Mouse (Mus musculus) cerebellum, postnatal 4 days (tissue): ENCODE measurements at regions not wholly inside any gene's neighbourhood (a gene's known extent, or its start where the extent isn't known, plus 50 kb on each side); places are given as distances from the start of the nearest gene placed in this dataset.

Experiments
- DNase-seq, 2 experiments: peaks; one replicate each; pipeline ENCODE4 v3.0.0; 2022; ENCODE audit warnings: low spot score in 2 of 2, mixed read lengths in 1 of 2

DNA sequence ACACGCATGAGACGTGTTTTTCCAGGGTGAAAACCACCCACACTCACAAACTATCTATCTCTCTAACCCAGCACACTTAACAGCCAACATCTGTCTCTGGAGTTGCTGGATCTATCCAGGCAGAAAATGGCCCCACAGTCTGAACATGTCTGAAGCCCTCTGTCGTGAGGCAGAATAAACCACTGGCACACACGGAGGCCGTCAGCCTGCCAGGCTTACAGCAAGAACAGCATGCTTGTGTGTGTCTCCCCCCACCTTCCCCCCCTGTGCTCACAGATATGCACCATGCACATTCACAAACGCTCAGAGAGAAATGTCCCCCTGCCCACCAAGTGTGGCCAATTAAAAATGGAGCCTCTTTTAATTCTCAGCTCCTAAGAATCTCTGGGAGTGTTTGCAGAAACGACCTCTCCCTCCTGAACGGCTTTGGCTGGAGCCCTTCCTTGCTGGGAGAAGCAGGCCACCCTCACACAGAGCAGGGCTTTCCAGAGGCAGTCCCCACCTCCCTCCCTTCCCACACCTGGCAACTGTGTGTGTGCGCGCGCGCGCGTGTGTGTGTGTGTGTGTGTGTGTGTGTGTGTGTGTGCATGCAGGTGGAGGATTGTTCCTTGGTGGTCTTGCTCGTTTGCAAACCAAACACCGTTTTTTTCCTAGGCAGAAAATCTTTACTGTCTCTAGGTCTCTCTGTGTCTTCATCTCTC lies 88.7 kb downstream of the Edn3 start:
- no peak for DNase-seq

DNA sequence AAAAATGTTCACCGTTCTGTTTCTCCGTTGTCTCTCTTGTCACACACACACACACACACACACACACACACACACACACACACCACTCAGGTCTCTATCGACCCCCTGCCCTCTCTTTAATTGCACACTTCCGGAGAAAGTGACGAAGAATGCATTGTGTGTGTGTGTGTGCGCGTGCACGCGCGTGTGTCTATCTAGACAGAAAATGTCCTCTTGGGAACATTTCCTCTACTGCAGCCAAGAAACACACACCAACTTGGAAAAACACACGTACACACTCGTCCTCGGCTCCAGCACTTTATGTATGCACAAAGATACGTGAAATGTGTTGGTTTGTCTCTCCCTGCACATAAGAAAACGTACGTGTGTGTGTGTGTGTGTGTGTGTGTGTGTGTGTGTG lies 90.4 kb downstream of the Edn3 start:
- no peak for DNase-seq

DNA sequence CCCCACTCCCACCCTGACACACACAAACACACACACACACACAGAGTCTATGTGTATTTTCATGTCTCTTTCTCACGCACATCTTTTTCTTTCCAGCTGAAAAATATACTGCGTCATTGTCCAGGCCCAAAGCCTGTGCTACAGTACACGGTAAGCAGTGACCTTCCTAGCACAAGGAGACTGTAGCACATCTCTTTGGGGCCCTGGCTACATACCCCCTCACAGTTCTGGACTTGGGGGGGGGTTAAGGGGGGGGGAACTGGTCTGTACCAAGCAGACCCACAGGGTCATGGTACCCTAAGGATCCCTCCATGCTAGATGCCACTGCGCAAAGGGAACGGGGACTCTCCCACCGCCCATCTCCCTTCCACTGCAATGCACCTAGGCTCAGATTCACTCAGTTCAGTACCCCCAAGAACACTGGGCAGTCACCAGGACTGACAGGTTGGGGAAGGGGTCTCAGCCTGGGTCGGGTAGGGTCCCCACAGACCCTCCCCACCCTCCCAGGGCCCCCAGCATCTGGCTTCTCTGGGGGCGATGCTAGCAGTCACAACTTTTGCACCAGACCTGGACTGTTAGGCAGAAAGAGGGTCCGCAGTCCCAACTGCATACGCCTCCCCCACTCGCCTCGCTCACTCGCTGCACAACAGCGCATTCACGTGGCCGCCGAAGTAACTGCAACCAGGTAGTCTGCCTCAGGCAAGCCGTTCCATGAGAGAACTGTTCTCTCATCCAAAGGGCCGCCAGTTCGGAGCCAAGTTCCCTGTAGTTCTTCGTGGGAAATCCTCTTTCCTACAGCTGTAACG lies 91.3 kb downstream of the Edn3 start:
- DNase-seq: peak; percentile 83 to 92

DNA sequence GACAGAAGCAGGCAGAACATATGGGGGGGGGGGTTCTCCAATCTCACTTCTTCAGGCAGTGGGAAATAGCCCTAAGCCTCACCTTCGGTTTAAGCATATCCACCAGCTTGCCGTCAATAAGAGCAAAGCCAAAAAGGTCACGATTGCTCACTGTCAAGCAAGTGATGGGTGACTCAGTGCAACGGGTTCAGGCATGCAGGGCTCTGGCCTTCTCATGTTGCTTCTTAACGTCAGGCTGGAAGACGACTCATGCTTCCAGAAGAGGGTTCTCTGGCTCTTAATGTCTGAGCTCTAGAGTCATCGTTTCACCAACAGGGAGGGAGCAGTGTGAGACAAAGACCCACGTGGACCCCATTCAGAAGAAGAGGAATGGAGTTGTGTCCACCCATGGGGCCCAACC lies 93.4 kb downstream of the Edn3 start:
- no peak for DNase-seq

DNA sequence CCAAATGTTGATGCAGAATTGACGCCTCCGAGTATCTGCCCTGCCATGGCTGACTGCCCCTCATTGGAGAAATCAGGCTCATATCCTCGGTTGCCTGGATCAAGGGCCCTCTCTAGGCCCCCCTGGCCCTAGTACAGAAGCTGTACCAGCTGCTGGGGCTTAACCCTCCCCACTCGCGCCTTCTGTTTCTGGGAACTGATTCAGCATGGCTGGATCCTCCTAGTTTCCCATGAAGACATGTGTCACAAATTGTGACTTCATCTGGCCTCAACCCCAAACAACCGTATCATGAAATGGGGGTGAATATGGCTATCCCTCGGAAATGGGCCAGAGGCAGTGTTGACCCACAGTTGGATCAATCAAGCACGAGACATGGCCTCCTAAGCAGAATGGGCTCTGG lies 95.1 kb downstream of the Edn3 start:
- no peak for DNase-seq

DNA sequence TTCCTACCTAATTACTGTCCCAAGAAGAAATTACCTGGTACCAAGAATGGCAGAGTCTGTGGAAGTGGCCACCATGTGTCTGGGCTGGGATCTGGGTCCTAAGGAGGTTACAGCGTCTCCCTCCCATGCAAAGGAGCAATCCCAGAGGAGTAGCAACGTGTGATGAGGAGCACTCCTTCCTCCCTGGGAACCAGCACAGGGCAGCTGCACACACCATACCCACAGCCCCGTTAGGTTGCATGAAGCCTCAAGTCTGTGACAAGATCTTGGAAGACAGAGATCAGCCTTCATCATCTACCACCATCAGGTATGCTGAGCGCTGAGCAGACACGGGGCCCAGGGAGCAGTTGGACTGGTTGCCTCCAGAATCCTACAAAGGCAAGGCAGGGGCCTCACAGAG lies 95.7 kb downstream of the Edn3 start:
- no peak for DNase-seq

DNA sequence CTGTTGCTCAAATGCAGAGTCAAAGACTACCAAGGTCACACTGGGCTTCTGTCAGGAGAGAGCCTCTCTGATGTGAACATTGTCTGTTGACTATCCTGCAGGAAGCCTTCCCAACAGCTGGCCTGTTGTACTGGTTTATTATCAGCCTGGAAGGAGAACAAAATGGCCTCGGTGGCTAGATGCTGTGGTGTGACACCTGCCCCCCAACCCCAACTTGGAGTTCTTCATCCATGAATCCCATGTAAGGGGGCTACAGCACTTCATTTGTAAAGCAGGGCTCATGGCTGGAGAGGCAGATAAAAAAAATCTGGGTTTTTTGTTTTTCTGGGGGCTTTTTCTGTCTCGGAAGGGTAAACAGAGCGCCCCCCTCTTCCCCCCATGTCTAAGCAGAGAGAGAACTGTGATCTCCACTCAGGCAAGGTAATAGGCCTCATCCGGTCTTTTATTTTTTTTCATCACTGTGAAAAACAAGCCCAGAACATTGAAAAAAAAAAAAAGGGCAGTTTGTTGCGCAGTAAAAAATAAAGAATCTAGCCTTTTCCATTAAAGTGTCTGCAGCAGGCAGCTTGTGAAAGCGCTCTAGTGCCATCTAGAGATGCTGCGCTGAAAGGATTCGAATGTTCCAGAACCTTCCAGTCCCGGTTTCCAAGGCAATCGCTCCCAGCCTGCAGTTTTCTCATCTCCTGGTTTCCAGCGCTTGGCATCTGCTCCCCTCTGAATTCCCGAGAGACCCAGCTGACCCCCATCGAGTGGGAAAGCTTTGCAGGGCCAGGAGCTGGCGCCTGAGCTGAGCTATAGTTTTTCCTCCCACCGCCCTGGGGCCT lies 97.8 kb downstream of the Edn3 start:
- peak; percentile 49 to 76 for DNase-seq

DNA sequence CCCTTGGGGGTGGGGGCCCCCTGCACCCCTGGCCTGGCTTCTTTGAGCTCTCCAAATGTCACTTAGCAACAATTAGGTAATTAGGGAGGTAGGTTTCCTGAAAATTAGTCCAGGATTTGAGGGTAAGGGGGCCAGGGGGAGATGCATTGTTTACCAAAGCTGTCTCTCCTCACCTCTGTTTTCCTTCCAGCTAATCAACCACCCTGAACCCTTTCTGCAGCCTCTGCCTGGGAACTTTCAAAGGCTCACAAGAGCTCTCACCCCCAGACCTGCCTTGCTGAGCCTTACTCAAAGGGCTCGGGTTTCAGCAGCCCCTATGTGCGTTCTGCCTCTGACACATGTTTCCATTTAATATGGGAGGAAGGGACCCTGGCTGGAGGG lies 98.4 kb downstream of the Edn3 start:
- no peak for DNase-seq

DNA sequence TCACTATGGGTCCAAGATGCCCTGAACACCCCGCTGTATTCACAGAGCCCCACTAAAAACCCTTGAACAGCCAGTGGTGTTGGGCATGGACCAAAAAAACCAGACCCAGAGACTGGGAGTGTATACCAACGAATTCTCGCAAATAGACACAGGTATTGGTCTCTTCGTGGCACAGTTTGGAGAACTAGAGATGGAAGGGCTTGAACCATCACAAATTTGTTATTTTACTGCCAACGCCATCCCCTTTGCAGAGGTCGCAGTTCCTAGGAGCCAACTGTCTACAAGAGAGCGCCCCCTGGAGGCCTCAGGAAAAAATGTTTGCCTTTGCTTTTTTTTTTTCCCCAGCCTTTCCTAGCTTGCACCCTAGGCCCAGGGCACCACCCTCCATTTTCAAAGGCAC lies 99.1 kb downstream of the Edn3 start:
- DNase-seq: peak in 1 of 2 experiments; percentile 24

DNA sequence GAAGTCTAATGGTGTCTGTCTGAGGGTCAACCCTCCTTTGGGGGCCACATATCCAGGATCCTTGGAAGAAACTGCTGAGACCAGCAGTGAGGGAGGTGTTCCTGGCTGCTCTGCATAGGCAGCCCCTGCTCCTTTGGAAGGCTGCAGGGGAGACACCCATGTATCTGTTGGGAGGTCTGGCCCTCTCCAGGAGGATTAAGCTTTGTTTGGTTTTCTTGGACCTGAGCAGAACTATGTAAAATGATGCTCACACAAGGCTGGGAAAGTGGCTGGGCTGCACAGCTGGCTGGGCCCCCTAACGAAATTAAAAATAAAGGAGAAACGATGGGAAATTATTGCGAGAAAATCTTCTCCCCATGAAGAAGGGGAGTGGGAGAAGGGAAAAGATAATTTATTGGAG lies 104.2 kb downstream of the Edn3 start:
- no peak for DNase-seq

DNA sequence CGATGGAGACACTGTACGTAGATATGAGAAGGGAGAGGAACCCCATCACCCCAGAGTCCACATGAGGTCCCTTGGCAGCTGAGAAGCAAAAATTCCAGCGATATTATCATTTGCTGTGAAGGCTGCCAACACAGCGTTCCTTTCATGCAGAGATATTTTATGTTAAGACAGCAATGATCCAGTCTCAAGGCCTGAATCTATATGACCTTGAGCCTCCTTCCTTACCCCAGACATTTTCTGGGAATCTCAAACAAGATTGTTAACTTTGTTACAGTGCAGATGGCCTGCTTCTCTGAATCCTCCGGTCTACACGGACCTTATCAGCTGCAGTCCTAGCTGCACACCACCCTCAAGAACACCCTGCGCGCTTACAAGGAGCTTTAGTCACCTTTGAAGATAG lies 106.1 kb downstream of the Edn3 start:
- DNase-seq: no peak

DNA sequence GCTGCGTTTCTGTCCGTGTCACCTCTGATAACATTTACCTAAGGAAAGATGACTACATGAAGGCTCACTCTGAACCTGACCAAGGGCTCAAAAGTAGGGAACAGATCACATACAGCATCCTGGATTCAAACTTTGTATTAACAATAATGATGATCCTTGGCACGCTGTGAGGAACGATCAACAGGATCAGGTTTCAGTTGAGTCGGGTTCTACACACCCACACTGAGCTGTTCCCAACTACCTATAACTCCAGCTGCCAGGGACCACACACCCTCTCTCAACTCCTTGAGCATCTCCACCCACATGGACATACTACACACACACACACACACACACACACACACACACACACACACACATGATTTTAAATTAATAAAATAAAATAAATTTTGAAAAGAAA lies 107.0 kb downstream of the Edn3 start:
- DNase-seq: no peak

DNA sequence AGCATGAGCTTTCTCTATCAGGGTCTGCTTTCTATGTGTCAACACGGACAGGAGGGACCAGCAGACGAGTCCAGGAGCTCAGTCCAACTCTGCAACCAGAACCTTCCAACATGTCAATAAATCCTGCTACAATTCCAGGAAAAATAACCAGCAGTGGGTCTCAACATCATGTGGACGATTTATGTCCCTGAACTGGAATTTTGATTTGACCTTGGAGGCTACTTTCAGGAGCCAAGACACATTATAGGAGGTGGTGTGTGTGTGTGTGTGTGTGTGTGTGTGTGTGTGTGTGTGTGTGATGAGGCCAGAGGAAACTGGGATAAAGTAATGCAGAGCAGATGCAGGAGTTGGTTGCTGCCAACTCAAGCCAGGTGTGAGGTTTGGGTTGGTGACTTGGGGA lies 107.8 kb downstream of the Edn3 start:
- no peak for DNase-seq

DNA sequence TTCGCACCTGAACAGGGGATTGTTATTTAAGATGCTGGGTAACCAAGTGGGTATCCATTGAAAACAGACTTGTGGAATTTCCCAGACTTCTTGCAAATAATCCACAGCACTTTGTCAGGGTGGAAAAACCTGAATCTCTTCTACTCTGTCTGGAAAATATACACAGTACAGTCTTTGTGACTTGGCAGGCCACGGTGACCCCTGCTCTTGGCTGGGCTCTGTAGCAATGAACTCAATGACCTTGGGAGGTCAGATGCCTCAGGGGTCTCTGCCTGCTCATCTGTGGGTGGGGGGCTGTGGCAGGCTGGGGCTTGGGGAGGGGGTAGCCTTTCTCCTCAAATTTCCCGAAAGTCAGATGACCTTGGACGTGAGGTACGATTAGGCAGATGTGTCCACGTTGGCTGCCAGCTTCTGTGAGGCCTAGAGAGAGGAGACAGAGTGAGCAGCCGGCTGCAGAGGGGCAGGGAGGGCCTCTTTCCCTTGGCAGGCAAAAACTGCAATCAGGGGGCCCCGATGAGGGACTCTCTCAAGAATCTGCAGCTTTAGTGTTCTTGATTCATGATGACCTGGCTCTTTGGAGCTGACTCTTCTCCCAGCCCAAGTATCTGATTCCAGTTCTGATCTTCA lies 108.4 kb downstream of the Edn3 start:
- no peak for DNase-seq

DNA sequence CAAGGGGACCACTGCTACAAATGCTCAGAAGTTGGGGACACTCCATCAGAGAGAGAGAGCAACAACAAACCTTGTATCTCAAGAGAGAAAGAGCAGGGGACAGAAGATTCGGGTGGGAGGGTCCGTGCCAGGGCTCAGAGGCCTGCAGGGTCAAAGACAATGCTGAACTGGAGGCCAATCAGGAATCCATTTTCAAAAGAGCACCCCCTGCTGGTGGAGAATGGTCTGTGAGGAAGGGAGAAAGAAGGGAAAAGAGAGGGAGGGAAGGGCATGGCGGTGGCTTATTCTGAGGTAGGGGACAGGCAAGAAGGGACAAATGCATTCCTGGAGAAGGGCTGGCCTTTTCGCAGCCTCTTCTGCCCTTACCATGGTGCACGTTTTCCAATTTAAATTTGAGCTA lies 109.9 kb downstream of the Edn3 start:
- DNase-seq: no peak

DNA sequence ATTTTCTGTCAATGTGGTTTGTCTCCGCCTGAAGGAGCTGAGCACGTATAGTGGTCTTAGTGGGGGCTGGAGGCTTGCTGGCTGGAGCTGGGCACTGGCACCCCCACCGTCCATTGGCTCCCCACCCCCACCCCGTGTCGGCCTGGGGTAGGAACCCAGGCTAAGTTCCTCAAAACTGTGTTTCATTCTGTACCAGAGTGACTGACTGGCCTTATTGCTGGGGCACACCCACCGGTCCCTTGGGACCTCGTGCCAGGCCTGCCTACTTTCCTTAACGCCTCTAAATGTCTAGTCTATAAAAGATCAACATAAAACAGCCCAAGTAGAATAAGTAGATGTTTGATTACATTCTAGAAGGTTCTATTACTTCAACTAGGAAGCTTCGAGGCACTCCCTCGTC lies 110.8 kb downstream of the Edn3 start:
- DNase-seq: no peak

DNA sequence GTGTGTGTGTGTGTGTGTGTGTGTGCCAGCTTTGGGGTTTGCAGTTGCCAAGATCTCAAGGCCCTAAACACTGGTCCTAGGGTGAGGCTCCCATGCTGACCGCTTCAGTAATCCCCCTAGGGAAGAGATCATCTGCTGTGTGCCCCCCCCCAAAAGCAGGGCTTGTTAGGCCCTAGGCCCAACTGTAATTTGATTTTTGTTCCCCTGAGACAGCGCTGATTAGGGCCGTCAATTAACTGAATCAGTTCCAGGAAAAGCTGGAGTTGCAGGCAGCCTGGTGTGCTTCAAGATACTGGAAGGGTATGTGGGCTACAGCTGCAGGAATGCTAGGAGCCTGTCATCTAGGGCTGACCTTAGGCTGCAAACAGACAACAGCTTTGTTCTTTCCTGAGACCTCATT lies 111.4 kb downstream of the Edn3 start:
- no peak for DNase-seq

DNA sequence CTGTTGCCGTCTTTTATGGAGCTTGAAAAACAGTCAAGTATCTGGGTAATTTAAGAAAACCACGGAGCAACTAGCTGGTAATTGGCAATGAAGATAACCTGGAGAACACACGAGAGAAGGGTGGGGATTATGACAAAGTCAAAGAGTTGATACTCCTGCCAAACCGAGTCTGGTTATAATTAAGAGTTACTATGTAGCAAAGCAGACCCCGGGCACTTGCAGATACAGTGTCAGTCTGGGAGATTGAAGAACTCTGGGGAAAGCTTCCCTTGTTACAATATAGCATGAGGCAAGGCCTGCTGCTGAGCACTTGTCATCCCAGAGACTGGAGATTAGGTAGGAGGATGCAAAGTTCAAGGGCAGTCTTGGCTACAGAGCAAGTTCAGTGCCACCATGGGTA lies 116.5 kb downstream of the Edn3 start:
- DNase-seq: no peak

DNA sequence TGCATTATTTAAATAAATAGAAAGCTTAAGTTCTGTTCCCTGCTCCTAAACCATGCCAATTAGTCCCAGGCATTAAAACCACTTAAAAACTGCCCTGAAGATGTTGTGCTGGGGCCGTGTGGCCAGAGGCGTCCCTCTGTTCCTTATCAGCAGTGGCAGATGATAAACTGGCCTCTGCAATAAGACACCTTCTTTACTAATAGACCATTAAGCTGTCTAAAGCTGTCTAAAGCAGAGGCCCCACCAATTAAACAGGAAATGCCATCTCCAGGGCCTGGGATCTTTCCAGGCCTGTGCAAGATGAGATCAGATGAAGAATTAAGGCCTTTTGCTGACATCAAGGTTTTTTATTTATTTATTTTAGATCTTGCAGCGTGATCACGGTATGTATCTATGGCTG lies 118.6 kb downstream of the Edn3 start:
- DNase-seq: no peak

DNA sequence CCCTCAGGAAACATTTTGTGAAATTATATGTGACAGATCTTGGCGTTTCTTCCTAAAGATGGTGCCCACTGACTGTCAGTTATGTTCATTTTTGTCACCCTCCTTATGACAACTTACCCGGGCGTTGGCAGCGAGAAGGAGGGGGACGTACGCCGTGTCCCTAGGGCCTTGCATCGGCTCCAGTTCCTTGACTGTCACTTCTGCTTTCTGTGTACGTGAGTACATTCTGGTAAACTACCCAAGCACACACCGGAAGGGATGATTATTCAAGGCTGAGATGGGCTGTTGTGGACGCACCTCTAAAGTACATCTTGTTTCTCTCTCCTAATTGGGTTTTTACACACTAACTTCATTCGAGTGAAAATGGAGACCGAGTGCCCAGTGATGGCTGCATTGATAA lies 120.2 kb downstream of the Edn3 start:
- DNase-seq: no peak

DNA sequence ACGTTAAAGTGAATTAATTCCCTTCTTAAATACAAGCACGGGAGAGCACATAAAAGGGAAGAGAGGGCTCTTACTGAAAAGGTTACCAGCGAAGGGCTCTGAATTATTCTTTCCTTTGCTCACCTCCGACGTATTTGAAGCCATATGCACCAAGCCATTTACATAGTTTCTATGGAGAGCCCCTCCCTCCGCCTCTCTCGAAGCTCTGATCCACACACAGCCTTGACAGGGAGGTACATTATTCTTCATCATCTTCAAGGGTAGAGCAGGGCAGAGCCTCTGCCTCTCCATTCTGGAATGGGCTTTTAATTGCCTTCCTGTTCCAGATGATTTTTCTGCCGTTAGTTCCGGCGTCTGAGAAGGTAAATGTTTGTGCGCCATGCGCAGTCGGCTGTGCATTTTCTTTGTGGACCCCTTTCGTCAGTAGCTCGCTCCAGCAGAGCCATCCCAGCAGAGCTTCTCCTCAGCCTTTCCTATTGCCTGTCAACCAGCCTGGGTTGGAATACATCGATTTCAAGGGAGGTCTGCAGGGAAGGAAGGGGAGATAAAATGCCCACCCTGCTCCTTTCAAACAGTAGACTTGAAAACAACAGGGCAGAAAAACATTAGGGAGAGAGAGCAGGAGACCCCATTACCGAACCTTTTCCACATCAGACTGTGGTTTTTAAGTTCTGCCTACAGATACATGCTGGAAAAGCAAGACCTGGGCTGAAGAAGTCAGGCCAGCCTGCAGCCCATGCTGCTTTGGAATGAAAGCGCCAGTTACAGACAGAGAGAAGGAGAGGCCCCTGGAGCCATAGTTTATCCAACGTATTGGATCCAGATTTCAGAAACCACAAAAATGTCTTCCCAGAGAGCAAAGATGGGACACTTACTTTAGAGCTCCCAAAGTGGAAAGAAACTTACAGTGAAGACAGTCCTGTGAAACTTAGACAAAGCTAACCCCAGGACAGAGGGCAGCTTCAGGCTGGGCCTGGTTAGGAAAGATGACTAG lies 124.1 kb downstream of the Edn3 start:
- no peak for DNase-seq
